Mouse (Mus musculus): Measurements from ENCODE around the gene Masp2. TPM values are rescaled to one million over a fixed set of nuclear protein-coding genes. Genes with fewer than 3 reads are reported as not detected.

Masp2 gene
- polyA plus RNA-seq, 1 experiment from 2014 or later: 0.84 TPM

DNA sequence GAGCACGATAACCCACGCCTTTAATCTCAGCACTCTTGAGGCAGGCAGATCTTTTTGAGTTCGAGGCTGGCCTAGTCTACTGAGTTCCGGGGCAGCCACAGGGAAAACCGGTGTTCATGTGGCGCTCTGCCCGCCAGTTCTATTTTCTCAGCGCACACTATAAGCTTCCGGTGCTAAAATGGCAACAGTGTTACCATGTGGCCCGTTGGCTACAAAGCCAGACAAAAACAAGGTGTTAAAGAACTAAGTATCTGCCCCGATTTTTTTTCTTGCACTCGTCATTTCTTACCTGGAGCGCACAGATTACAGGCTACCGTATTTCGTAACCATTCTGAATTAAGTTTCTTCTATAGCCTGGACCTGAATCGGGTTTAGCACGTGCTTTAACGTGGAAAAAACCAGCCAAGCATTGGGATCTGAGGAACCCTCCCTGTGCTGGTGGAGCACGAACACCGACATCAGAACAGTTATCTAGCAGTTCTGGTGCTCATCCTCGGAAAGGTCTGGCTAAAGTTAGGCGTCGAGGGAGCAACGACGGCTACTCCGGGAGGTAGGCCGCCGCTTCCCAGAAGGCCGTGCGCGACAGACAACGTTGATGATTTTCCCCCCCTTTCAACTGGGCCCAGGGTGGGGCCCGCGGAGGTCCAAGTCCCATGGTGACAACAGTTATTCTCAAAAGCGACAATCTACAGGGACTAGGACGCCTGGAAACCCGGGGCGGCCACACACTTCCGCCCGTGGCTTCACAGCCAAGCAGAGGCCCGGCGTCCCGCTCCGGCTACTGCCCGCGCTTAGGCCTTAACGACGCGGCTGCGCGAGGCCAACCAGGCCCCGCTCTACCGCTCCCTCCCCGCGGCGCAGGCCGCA lies 23.6 kb downstream of the Masp2 start:
- ATAC-seq: peak; percentile 62
- Histone ChIP-seq H3K27ac (ENCODE audit: low read length) (peak overlapping the region; percentile 97), H3K4me3 (ENCODE audit: low read length) (peak overlapping the region; percentile 100), H3K4me2 (ENCODE audit: low read depth, low read length) (peak overlapping the region; percentile 79), H3K9me3 (ENCODE audit: control insufficient read depth, low read length) (no peaks in the 10 kb centered on the region), H3K27me3 (replicated peaks; ENCODE audit: control insufficient read depth, insufficient read depth, low read length) (no peaks in the 10 kb centered on the region), H3K4me1 (ENCODE audit: control insufficient read depth, insufficient read depth, low read length) (peaks cover 14% of the 10 kb centered on the region), H3K9ac (ENCODE audit: low read depth, low read length) (peak overlapping the region; percentile 100), H3K36me3 (ENCODE audit: control insufficient read depth, insufficient read depth, low read length) (peaks cover 9% of the 10 kb centered on the region; the same call in 1 of the 2 replicates)
- WGBS: under 1% methylated on average over 57 of the region's 57 CpGs

- Histone ChIP-seq H3K4me1 (ENCODE audit: control insufficient read depth, insufficient read depth, low read length) (peaks cover 14% of the 10 kb centered on the region), H3K4me3 (ENCODE audit: low read length) (peak within 1 kb of the TSS; percentile 100), H3K4me2 (ENCODE audit: low read depth, low read length) (peak within 1 kb of the TSS; percentile 79), H3K36me3 (ENCODE audit: control insufficient read depth, insufficient read depth, low read length) (peaks cover 9% of the 10 kb centered on the region; the same call in 1 of the 2 replicates), H3K27me3 (replicated peaks; ENCODE audit: control insufficient read depth, insufficient read depth, low read length) (no peaks in the 10 kb centered on the region), H3K9ac (ENCODE audit: low read depth, low read length) (peak within 1 kb of the TSS; percentile 100), H3K27ac (ENCODE audit: low read length) (peak within 1 kb of the TSS; percentile 97), H3K9me3 (ENCODE audit: control insufficient read depth, low read length) (no peaks in the 10 kb centered on the region)
- peak; percentile 95 for ATAC-seq
- WGBS: under 1% methylated on average over 51 of the region's 51 CpGs
Observed at GRCm38 (mm10) chr4:148626623-148627185, 24.4 kb downstream of the Masp2 start, which contains the start of gene Tardbp. TSS of gene Tardbp (minus strand) at chr4:148627019.

- H3K9me3 ChIP-seq (ENCODE audit: control insufficient read depth, low read length): no peaks in the 10 kb centered on the region
- no peak overlapping the region for H3K27ac ChIP-seq (ENCODE audit: low read length)
- H3K36me3 ChIP-seq (ENCODE audit: control insufficient read depth, insufficient read depth, low read length): peaks cover 5% of the 10 kb centered on the region; the same call in 1 of the 2 replicates
- H3K4me3 ChIP-seq (ENCODE audit: low read length): peak overlapping the region; percentile 100
- H3K9ac ChIP-seq (ENCODE audit: low read depth, low read length): peak overlapping the region; percentile 100
- H3K4me1 ChIP-seq (ENCODE audit: control insufficient read depth, insufficient read depth, low read length): peaks cover 12% of the 10 kb centered on the region
- WGBS: 60% methylated on average over 3 of the region's 3 CpGs
- peak overlapping the region; percentile 79 for H3K4me2 ChIP-seq (ENCODE audit: low read depth, low read length)
- peak; percentile 17 for ATAC-seq
- no peaks in the 10 kb centered on the region for H3K27me3 ChIP-seq (replicated peaks; ENCODE audit: control insufficient read depth, insufficient read depth, low read length)
Observed at GRCm38 (mm10) chr4:148627246-148627645, 24.9 kb downstream of the Masp2 start.

DNA sequence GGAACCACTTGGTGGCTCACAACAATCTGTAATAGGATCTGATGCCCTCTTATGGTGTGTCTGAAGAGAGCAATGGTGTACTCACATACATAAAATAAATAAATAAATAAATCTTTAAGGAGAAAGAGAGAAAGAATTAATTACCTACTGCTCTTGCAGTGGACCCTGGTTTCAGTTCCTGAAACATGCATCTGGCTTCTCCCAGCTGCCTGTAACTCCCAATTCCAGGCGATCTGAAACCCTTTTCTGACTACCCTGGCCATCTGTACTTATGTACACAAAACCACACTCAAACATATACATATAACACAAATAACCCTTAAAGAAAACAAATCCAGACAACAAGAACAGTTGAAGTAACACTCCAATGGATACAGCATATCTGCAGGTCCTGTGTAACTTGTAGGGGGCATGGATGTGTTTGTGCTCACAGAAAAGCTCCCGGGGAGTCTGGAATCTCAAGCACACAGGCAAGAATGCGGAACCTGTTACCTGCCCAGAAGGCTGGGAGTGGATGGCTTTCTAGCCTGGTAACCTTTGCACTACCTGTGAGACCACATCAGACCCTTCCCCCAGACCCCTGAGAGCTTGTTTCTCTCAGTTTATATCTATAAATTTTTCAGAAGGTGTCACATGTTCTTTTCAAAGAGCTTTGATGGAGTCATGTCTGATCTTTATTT lies 29.8 kb downstream of the Masp2 start:
- WGBS: 44% methylated on average over 3 of the region's 3 CpGs
- Histone ChIP-seq H3K36me3 (ENCODE audit: control insufficient read depth, insufficient read depth, low read length) (no peaks in the 10 kb centered on the region), H3K27ac (ENCODE audit: low read length) (no peak overlapping the region)

DNA sequence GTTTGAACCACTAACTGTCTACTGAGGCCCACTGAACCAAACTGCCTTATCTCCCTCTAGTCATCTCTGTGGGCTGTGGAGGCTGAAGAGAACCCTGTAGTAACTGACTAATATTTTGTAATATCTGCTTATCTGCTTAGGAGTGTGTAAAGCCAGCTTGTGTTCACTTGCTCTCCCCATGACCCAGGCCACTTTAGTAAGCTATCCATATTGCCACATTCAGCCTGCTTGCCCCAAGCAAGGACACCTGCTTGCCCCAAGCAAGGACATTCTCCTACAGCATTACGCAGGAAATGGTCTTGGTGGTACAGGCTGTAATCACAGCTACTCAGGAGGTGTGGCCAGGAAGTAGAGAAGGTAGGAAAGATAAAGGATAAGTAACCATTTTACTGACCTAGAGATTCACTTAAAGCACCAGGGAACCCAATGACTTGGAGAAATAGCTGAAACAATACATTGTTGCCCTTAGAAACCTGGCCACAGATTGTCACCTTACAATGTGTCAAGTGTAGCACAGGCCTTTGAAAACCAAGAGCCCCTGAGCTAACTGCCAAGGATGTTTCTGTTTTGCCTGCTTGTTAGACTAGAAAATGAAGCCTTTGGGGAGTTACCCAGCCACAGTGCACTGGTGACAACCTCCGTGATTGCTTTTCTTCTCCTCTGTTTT lies 31.2 kb downstream of the Masp2 start:
- ATAC-seq: peak; percentile 64; the same call in 1 of the 2 replicates
- H3K27me3 ChIP-seq (replicated peaks; ENCODE audit: control insufficient read depth, insufficient read depth, low read length): no peaks in the 10 kb centered on the region
- H3K27ac ChIP-seq (ENCODE audit: low read length): peak overlapping the region; percentile 31; the same call in 1 of the 2 replicates
- WGBS: 65% methylated on average over 2 of the region's 2 CpGs
- H3K9me3 ChIP-seq (ENCODE audit: control insufficient read depth, low read length): no peaks in the 10 kb centered on the region
- no peak overlapping the region for H3K4me2 ChIP-seq (ENCODE audit: low read depth, low read length)
- no peaks in the 10 kb centered on the region for H3K36me3 ChIP-seq (ENCODE audit: control insufficient read depth, insufficient read depth, low read length)
- no peak overlapping the region for H3K4me3 ChIP-seq (ENCODE audit: low read length)
- H3K4me1 ChIP-seq (ENCODE audit: control insufficient read depth, insufficient read depth, low read length): peaks cover 2% of the 10 kb centered on the region; the same call in 1 of the 2 replicates
- no peak overlapping the region for H3K9ac ChIP-seq (ENCODE audit: low read depth, low read length)

More for the DNA sequence above, 29.8 kb downstream of the Masp2 start:
- Histone ChIP-seq H3K4me1 (ENCODE audit: control insufficient read depth, insufficient read depth, low read length) (no peaks in the 10 kb centered on the region; the same call in 1 of the 2 replicates), H3K4me3 (ENCODE audit: low read length) (no peak overlapping the region), H3K4me2 (ENCODE audit: low read depth, low read length) (no peak overlapping the region), H3K9ac (ENCODE audit: low read depth, low read length) (no peak overlapping the region), H3K27me3 (replicated peaks; ENCODE audit: control insufficient read depth, insufficient read depth, low read length) (no peaks in the 10 kb centered on the region), H3K9me3 (ENCODE audit: control insufficient read depth, low read length) (no peaks in the 10 kb centered on the region)
- ATAC-seq: no peak

DNA sequence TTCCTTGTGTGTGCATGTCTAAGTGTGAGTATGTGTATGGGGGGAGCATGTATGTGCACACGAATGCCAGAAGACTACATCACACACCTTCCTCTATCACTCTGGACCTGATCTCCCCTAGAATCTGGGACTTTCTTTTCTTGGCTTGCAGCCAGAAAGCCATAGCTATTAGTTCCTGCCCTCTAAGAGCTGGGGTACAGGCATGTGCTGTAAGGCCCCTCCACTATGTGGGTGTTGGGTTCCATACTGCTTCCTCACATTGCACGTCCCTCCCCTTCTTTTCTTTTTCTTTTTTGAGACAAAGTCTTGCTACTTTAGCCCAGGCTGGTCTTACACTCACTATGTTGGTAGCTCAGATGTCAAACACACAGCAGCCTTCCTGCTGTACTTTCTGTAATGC lies 33.0 kb downstream of the Masp2 start:
- H3K27me3 ChIP-seq (replicated peaks; ENCODE audit: control insufficient read depth, insufficient read depth, low read length): no peaks in the 10 kb centered on the region
- H3K27ac ChIP-seq (ENCODE audit: low read length): no peak overlapping the region
- H3K9ac ChIP-seq (ENCODE audit: low read depth, low read length): no peak overlapping the region
- ATAC-seq: no peak
- H3K4me1 ChIP-seq (ENCODE audit: control insufficient read depth, insufficient read depth, low read length): peaks cover 2% of the 10 kb centered on the region
- WGBS: 80% methylated on average over 2 of the region's 2 CpGs
- H3K9me3 ChIP-seq (ENCODE audit: control insufficient read depth, low read length): no peaks in the 10 kb centered on the region
- H3K4me3 ChIP-seq (ENCODE audit: low read length): no peak overlapping the region
- H3K4me2 ChIP-seq (ENCODE audit: low read depth, low read length): no peak overlapping the region
- no peaks in the 10 kb centered on the region for H3K36me3 ChIP-seq (ENCODE audit: control insufficient read depth, insufficient read depth, low read length)

- Histone ChIP-seq H3K27ac (ENCODE audit: low read length) (no peak overlapping the region), H3K36me3 (ENCODE audit: control insufficient read depth, insufficient read depth, low read length) (no peaks in the 10 kb centered on the region), H3K9ac (ENCODE audit: low read depth, low read length) (no peak overlapping the region), H3K9me3 (ENCODE audit: control insufficient read depth, low read length) (no peaks in the 10 kb centered on the region), H3K27me3 (replicated peaks; ENCODE audit: control insufficient read depth, insufficient read depth, low read length) (no peaks in the 10 kb centered on the region), H3K4me1 (ENCODE audit: control insufficient read depth, insufficient read depth, low read length) (peaks cover 2% of the 10 kb centered on the region), H3K4me3 (ENCODE audit: low read length) (no peak overlapping the region), H3K4me2 (ENCODE audit: low read depth, low read length) (no peak overlapping the region)
- 45% methylated on average over 9 of the region's 9 CpGs for WGBS
- ATAC-seq: no peak; the same call in 1 of the 2 replicates
Observed at GRCm38 (mm10) chr4:148638302-148638701, 35.9 kb downstream of the Masp2 start.

DNA sequence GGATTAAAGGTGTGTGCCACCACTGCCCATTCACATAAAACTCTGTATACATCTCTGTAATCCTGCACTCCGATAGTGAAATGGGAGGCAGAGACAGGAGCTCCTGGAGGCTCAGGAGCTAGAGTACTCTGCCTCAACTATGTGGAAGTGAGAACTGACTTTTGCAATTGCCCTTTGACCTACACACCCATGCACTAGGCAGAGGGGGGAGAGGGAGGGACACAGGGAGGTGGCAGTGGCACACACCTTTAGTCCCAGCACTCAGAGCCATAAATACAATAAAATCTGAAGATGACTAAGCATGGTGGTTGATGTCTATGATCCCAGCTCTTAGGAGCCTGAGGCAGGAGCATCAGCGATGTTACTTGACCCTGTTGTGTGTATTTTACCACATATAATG lies 37.1 kb downstream of the Masp2 start:
- H3K4me3 ChIP-seq (ENCODE audit: low read length): no peak overlapping the region
- H3K4me1 ChIP-seq (ENCODE audit: control insufficient read depth, insufficient read depth, low read length): peaks cover 7% of the 10 kb centered on the region
- peak; percentile 85 for ATAC-seq
- no peaks in the 10 kb centered on the region for H3K9me3 ChIP-seq (ENCODE audit: control insufficient read depth, low read length)
- no peak overlapping the region for H3K9ac ChIP-seq (ENCODE audit: low read depth, low read length)
- no peaks in the 10 kb centered on the region for H3K27me3 ChIP-seq (replicated peaks; ENCODE audit: control insufficient read depth, insufficient read depth, low read length)
- no peak overlapping the region for H3K4me2 ChIP-seq (ENCODE audit: low read depth, low read length)
- 0 out of 2 replicates have a peak overlapping the region, but pooled peaks have one; percentile 43 for H3K27ac ChIP-seq (ENCODE audit: low read length)
- no peaks in the 10 kb centered on the region for H3K36me3 ChIP-seq (ENCODE audit: control insufficient read depth, insufficient read depth, low read length)
- WGBS: 63% methylated on average over 2 of the region's 2 CpGs
